Mouse (Mus musculus) 3134 (cell line): ENCODE results near the gene Crkl.

Experiments used
- DNase-seq: peaks from one replicate; pipeline ENCODE4 v3.0.0-alpha.2; 2011; ENCODE audit warnings: low spot score; ENCODE audit not compliant: insufficient read length; ENCODE audit errors: extremely low read depth

Crkl gene

DNA sequence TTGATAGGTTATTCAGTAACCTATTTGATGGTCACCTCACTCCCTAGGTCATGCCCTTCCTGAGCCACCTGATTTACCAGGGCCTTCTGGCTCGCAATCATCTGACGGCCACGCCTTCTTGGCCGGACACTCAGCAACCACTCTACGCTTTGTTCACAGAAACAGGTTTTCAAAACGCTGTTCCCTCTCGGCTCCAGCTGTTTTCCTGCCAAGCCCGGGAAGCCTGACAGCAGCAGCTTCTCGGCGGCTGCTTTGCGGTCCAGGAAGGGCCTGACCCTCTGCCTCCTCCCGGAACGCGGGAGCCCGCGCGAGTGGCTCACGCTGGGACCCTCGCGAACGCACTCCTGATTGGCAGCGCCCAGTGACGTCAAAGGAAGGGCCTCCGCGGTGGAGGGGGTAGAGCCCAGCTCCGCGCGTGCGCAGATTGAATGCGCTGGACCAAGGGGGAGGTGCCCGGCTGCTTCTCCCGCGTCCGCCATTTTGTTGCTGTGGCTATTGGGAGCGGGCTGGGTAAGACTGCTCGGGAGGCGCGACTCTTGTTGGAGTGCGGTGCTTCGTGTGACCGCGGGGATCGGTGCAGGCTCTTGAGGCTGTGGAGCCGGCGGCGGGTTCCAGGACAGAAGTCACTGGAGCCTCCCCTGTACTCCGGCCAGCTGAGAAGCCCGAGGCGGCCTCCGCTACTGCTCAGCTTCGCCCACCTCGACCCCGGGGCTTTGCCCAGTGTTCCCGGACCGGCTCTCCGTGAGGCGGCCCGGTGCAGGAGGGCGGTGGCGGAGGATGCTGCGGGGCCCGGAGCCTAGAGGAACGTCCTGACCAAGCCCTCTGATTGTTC is at the start of gene Crkl:
TSS of gene Crkl (plus strand) at position 447 of the 832 bp plus-strand sequence.
- peak; percentile 99 for DNase-seq

DNA sequence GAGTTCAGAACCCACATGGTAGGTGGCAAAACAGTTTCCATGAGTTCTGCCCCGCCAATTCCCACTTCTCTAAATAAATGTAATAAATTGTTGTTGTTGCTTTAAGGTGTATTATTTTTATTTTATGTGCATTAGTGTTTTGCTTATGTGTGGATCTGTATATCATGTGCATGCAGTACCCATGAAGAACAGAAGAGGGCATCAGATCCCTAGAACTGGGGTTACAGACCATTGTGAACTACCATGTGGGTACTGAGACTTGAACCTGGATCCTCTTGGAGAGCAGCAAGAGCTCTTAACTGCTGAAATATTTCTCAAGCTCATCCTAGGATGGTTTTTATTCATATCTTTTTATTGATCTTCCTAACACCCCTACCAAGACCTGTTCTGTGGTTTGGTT is 48.9 kb upstream of the Crkl start:
- DNase-seq, result peak; percentile 39

DNA sequence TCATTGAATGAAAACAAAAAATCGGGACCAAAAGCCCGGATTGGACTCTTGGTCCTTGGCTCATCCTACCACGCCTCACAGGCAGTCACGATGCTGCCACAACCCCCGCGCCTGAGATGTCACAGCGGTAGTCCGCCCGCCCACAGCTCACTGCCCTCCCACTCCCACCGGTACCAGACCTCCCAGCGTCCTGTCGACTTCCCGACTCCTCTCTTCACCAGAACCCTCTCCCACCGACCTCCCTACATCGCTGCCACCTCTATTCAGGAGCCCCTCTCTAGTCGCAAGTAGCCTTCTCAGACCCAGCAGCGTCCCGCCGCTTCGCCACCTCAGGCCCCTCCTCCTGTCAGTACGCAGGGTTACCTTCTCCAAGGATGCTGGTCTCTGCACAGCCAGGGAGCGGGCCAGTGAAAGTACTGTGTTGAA is 46.5 kb upstream of the Crkl start:
- DNase-seq, result peak; percentile 88

DNA sequence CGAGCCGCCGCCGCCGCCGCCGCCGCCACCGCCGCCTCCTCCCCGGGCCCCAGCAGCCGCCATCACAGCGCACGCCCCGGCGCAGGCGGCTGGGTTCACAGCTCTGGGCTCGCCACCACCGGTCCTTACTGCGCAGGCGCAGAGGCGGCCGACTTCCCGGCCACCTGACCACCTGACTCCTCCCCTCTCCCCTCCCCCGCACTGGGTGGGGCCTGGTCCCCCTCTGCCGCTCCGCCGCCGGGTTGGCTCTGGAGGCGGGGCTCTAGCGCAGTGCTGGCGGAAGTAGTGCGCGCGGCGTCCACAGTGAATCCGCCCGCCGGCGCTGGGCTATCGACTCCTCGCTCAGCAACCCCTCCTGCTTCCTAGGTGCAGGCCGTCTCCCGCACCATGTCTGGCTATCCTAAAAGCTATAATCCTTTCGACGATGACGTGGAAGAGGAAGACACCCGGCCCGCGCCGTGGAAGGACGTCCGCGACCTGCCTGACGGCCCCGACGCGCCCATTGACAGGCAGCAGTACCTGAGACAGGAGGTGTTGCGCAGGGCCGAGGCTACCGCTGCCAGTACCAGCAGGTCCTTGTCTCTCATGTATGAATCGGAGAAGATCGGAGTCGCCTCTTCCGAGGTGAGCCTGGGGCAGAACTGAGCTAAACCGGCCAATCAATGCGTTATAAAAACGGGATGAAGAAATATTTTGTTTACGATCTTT is 45.9 kb upstream of the Crkl start, which contains the start of the genes Snap29 and Pi4ka:
TSS of gene Snap29 (plus strand) at position 251 of the 708 bp plus-strand sequence.
TSS of gene Pi4ka (minus strand) at position 579 of the 708 bp plus-strand sequence.
- peak; percentile 98 for DNase-seq

DNA sequence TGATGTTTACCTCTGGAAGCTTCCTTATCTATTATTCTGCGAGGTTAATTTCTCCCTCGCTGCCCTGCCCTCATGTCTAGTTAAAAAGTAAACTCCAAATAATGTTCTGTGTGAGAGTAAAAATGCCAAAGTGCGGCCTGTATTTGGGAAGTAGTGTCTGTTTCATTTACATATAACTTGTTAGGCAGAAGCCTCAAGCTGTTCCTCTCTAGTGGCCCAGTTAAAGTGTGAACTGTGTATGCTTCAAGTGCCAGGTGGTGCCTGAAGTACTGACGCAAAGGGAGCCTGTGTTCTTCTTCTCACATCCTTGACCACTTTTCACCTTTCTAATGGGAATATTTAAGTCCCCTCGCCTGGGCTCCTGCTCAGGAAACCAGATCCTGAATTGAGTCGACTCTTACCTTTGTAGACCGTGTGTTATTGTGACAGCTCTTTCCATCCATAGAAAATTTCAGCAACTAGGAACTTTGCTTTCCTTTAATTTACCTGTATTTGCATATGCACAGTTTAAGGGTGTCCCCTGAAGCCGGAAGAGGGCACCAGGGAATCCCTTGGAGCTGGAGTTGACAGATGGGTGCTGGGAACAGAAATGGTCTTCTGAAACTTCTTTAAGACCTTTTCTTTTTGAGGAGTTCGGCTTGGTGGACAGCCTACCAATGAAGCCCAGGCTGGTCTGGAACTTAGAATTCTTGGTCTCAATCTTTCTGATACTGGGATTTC is 45.1 kb upstream of the Crkl start:
- DNase-seq, result no peak

DNA sequence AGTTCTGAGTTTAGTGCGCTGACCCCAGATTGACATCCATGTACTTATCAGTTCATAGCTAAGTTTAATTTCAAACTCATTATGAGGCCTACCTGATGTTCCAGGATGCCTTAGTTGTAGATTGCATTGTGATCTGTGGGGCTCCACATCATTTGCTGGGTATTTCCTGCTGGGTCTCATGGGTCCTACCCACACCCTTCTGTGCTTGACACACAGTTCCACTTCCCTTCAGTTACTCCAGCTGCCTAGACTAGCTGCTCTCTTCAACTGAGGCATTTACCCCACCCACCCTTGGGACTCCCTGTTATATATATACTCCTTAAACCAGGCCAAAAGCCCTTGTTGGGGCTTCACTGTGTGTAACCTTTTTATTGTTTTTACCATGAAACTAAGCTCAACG is 42.7 kb upstream of the Crkl start:
- DNase-seq, result no peak

DNA sequence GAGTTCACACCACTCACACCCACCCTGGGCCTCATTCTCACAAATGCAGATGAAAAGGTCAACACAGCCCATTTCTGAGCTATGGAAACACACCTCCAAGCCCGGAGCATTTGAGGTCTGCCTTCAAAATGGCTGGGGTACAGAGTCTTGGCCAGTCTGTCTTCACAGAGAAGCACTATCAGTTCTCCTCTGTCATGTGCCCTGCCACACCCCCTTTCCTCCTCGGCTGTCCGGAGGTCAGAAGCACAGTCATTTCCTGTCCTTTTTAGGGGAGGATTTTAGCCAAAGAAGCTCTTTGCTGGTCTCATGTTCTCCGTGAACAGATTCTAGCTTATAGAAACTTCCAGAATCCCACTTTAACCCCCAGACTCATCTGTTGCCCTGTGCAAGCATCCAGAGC is 41.6 kb upstream of the Crkl start:
- DNase-seq, result no peak

DNA sequence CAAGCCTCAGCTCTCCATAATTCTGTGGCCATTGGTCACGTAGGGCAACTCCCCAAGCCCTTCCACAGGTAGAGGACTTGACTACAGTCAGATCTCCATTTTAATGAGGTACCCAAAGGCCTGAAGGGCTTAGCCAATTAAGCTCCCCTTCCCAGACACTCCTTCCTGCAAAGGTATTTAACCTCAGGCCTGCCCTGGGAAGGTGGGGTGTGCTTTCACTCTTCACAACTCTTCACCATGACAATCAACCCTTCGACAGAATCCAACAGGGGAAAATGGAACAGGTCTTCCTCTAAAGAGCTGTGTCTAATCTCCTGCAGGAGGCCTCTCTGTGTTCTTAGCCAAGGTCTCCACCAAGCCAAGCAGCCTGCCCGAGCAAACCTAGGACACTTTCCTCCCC is 28.8 kb upstream of the Crkl start:
- no peak for DNase-seq

DNA sequence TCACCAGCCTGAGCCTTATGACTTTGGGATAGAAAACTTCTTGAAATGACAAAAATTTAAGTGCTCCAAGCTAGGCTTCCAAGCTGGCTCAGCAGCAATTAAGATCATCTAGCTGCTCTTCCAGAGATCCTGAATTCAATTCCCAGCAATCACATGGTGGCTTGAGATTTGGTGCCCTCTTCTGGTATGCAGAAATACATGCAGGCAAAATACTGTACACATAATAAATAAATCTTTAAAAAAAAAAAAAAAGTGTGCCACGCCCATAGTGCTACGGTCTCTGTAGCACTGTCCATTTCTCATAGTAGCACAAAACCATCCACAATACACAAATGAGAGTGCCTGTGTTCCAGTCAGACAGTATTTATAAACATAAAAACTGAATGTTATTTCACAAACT is 19.2 kb upstream of the Crkl start:
- peak; percentile 32 for DNase-seq

DNA sequence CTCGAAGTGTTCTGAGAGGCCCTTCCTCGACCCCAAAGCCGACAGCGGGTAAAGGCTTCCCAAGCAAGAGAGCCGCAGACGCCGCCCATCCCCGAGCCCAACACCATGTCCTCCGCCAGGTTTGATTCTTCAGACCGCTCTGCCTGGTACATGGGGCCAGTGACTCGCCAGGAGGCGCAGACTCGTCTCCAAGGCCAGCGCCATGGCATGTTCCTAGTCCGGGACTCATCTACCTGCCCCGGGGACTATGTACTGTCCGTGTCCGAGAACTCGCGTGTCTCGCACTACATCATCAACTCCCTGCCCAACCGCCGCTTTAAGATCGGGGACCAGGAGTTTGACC is 557 bp downstream of the Crkl start:
- DNase-seq, result no peak

DNA sequence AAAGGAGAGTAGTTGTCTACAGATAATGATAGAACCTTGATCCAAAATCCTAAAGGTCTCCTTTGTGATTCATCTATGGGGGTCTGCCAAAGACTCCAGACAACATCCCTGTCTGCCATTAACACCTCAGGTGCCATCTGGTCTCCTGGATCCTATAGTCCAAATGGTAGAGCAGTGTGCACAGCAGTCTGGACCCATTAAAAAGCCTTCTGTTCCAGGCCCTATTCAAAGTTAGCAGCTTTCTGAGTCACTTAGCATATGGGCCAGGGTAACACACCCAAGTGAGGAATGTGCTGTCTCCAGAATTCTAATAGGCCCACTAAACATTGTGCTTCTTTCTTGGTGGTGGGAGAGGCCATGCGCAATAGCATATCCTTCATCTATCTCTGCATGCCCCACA is 5.1 kb downstream of the Crkl start:
- no peak for DNase-seq

DNA sequence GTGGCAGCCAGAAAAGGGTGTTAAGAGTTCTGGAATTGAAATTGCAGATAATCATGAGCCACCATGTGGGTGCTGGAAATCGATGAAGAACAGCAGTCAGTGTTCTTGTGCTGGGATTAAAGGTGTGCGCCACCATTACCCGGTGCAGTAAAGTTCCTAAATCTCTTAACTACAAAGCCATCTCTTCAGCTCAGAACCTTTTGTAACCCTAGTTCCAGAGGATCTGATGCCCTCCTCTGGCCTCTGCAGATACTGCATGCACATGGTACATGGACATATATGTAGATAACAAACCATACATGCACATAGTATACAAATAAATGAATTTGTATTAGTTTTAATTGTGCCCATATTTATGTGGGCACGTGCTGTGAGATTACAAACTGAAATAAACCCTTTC is 8.5 kb downstream of the Crkl start:
- DNase-seq, result no peak

DNA sequence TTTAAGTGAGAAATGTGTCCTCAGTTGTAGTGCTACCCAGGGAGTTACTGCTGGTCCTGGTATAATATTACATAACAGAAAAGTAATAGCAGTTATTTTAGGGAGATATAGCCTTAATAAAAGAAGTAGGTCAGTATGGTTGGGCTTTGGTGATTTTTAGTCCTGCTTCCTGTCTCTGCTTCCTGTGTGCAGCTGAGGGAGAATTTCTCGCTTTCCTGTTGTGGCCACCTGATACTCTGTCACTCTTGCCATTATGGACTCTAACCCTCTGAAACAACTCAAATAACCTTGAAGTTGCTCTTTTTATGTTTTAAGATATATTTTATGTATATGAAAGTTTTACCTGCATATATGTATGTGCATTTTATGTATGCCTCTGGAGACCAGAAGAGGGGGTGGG is 9.8 kb downstream of the Crkl start:
- no peak for DNase-seq

DNA sequence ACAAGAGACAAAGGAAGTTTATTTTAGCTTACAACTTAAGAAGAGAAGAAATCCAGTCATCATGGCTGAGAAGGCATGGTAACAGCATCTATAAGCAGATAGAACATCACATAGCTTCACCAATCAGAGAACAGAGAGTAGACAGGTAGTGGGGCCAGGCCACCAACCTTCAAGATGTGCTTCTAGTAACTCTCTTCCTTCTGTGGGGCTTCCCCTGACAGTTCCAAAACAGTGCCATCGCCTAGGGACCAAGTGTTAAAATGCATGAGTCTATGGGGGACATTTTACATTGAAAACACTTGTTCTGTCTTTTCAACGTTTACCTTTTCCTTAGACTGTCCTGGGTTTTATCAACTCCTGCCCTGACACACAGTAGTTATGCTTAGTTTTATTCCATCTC is 11.4 kb downstream of the Crkl start:
- no peak for DNase-seq

DNA sequence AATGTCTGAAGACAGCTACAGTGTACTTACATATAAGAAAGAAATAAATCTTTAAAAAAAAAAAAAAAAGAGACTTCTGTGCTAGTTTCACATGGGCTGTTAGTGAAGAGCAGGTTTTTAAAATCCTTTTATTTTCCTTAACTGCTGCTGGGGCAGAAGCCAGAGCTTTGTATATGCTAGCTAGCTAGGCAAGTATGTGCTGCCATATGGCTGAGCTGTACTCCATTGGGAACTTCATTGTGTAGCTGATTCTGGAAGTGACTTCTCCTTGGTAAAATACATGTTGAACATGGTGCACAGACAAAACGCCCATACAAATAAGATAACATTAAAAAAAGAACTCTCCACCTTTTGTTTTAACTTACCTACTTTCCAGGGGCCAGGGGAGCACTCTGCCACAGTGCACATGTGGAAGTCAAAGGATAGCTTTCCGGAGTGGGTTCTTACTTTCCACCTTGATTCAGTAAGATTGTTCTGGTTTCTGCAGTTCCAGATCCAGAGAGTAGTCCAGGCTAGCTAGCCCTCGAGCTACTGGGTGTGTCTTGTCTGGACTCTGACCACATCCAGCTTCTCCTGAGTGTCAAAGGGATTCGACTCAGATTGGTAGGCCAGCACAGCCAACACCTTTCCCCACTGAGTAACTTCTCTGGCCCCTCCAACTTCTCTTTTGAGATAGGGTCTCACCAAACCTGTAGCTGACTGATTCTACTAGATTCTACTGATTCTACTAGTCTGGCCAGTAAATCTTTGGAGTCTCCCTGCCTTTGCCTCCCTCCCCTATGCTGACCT is 15.3 kb downstream of the Crkl start:
- no peak for DNase-seq

DNA sequence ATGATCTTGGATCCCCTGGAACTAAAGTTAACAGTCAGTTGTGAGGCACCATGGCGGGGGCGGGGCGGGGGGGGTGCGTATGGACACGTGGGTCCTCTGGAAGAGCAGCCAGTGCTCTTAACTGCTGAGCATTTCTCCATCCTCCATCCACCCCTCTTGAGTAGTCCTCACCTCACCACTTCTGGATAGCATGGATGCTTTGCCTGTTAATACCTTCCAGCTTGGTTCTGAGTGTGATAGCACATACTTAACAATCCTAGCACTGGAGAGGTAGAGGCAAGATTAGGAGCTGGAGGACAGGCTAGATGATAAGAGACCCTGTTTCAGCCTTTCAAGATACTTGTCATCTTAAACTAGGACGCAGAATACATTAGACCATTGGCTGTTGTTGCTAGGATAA is 20.7 kb downstream of the Crkl start:
- no peak for DNase-seq

DNA sequence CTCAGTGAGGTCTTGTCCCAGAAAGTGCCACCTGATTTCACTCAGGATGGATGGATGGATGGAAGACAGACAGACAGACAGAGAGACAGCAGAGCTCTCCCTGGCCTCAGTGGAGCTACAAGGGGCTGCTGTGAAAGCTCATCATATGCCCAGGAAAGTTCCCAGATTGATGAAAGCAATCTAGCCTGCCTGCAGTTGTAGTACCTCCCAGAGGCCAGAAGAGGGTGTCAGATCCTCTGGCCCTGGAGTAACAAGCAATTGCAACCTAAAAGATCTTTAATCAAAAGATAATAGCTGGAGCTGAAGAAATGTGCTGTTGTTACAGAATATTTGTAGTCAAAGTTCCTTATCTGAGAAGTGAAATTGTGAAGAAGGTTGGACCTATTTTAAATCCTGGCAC is 22.3 kb downstream of the Crkl start:
- DNase-seq, result no peak

DNA sequence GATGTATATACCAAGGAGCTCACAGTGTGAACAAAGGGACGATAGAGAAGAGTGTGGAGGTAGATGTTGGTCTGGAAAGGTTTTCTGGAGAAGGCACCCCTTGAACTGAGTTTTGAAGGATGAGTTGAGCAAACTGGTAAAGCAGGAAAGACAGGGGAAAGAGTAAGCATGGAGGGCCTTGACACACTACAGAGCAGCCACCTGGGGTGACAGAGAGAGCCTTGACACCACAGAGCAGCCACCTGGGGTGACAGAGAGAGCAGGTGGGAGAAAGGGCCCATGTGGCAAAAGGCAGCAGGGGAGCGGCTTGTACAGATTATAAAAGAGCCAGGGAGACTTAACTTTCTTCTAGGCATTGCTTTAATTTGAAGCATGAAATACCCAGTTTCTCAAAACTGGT is 23.0 kb downstream of the Crkl start:
- no peak for DNase-seq

DNA sequence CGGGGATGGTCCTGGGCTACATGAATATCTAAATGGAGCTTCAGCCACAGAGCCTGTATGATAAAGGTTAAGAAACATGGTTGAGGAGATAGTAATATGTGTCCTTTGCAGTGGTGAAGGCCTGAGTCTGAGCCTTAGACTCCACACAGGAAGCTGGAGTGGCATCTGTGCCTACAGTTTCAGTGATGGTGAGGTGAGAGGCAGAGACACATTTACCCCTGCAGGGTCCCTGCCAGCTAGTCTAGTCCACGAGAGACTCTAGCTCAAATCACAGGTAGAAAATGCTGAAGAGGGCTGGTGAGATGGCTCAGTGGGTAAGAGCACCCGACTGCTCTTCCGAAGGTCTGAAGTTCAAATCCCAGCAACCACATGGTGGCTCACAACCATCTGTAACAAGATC is 23.5 kb downstream of the Crkl start:
- no peak for DNase-seq

DNA sequence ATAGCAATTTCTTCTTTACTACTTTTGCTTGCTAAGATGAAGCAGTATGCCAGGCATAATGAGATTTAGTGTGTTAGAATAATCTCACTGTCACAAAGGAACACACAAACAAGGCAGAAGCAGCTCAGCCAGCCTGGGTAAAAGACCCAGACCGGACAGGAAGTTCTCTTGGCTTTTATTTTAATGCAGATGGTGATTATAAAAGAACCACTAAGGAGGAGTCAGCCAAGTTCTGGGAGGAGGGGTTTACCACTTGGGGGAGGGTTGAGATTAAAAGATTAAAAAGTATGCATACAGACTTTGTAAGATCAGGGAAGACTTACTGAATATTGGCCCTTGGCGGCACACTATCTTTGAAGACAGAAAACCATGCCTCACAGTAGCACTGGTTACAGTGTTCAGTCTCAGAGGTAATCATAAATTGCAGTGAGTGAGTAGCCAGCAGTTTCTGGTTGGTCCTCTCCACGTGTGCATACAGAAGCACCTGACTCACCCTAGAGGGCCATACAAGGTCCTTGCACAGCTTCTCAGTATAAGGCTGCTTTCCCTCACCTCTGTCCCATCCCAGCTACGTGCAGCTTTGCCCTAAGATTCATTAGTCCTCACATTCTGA is 26.6 kb downstream of the Crkl start:
- DNase-seq, result no peak
